Mouse (Mus musculus) forebrain, embryonic 11.5 days (tissue): Measurements from ENCODE around the gene Brwd1. TPM values are rescaled to one million over a fixed set of nuclear protein-coding genes. Genes with fewer than 3 reads are reported as not detected.
A peak's percentile ranks its signal among the peaks of the same experiment; 100 is the strongest.

Source experiments
- ATAC-seq: fragments of 200-750 bp; cut with Nextera tagmentation; replicated peaks from 2 replicates; pipeline ENCODE4 v1.8.0; 2017; ENCODE audit warnings: moderate TSS enrichment; ENCODE audit not compliant: low FRiP score
- DNase-seq: peaks from one replicate; pipeline ENCODE4 v3.0.0-alpha.2; 2017; ENCODE audit warnings: low spot score
- H3K27ac ChIP-seq: fragments of 300-500 bp; sonication (generic); 2 replicates; pipeline ENCODE4 v1.5.1; 2014; ENCODE audit warnings: low read depth, low read length
- H3K27me3 ChIP-seq: fragments of 300-500 bp; sonication (generic); 2 replicates; pipeline ENCODE4 v1.6.1; 2014; ENCODE audit warnings: mild to moderate bottlenecking, low read length, mixed read lengths; ENCODE audit not compliant: control insufficient read depth, insufficient read depth
- H3K36me3 ChIP-seq: fragments of 300-500 bp; sonication (generic); 2 replicates; pipeline ENCODE4 v1.6.1; 2014; ENCODE audit warnings: mild to moderate bottlenecking, low read length, moderate library complexity, mixed read lengths; ENCODE audit not compliant: control insufficient read depth, insufficient read depth
- H3K4me1 ChIP-seq: fragments of 300-500 bp; sonication (generic); replicated peaks from 2 replicates; pipeline ENCODE4 v1.6.1; 2014; ENCODE audit warnings: low read length, mixed read lengths; ENCODE audit not compliant: control insufficient read depth, insufficient read depth
- H3K4me2 ChIP-seq: fragments of 300-500 bp; sonication (generic); 2 replicates; pipeline ENCODE4 v1.6.1; 2014; ENCODE audit warnings: low read depth, mild to moderate bottlenecking, low read length, moderate library complexity, mixed read lengths; ENCODE audit not compliant: severe bottlenecking
- H3K4me3 ChIP-seq: fragments of 300-500 bp; sonication (generic); 2 replicates; pipeline ENCODE4 v1.5.1; 2014; ENCODE audit warnings: low read depth, low read length
- H3K9ac ChIP-seq: fragments of 300-500 bp; sonication (generic); 2 replicates; pipeline ENCODE4 v1.6.1; 2014; ENCODE audit warnings: low read length
- H3K9me3 ChIP-seq: fragments of 300-500 bp; sonication (generic); 2 replicates; pipeline ENCODE4 v1.6.1; 2016; ENCODE audit warnings: low read length, mixed read lengths; ENCODE audit not compliant: control insufficient read depth
- WGBS: fragments of 180-500 bp; shearing (Covaris S2); extraction: QIAGEN DNeasy Blood & Tissue Kit; methylation state at CpG from one replicate; pipeline ENCODE4 v1.1.7; 2014; 5-methylcytosine and 5-hydroxymethylcytosine counted together
- polyA plus RNA-seq: library from polyadenylated mRNA; unstranded; fragments of >200 nt; fragmentation: Nextera tagmentation; extraction: Ambion mirVana; gene quantifications from 2 replicates; pipeline ENCODE4 v1.2.1, GENCODE M21; 2014

The Brwd1 gene
- polyA plus RNA-seq, 1 experiment from 2014 or later: 192 TPM

DNA sequence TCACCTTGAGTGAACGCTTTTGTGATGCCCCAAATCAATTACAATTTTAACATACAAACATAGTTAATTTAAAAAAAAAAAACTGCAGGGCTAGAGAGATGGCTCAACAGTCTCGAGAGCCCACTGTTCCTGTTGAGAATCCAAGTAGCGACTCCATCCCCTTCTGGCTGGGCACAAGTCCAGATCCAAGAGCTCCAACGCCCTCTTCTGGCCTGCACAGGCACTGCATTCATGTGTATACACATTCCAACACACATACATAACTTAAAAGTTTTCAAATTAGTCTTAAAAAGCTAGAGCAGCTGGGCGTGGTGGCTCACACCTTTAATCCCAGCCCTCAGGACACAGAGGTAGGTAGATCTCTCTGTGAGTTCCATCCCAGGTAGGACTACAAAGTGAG is 125.7 kb downstream of the Brwd1 start:
- Histone ChIP-seq H3K27ac (no peak overlapping the region), H3K9me3 (no peaks in the 10 kb centered on the region), H3K4me3 (no peak overlapping the region), H3K4me2 (no peak overlapping the region), H3K36me3 (no peaks in the 10 kb centered on the region), H3K9ac (no peak overlapping the region), H3K27me3 (no peaks in the 10 kb centered on the region), H3K4me1 (no peaks in the 10 kb centered on the region)
- no peak for DNase-seq
- no peak for ATAC-seq
- WGBS: 65% methylated on average over 5 of the region's 5 CpGs

DNA sequence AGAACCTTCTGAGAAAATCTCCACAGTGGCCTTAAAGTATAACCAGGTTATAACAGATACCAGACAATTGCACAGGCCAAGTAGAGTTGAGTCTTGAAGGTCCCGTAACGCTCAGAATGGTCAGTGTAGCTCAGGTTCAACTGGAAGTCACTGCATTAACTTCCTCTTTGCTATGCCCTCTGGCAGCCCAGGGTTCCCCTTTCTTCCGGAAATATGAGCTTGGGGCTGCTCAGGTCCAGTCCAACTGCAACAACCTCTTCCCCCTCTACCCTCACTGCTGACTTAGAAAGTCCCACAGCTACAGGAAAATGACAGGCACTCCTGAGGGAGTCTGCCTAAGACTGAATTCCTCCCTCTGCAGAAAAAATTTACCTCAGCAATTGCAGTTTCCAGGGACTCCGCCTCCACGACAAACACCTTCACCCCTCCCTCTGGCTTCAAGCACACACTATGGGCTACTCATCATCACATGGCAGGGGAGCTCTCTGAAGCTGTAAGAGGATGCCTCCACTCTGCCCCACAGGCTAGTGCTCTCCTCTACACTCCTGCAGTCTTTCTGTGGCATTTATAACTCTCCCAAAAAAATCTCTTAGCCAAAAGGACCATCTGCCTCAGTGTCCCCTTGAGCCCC is 126.5 kb downstream of the Brwd1 start:
- ATAC-seq: no peak
- Histone ChIP-seq H3K27ac (no peak overlapping the region), H3K36me3 (no peaks in the 10 kb centered on the region), H3K4me3 (no peak overlapping the region), H3K4me2 (no peak overlapping the region), H3K9me3 (no peaks in the 10 kb centered on the region), H3K9ac (no peak overlapping the region), H3K27me3 (no peaks in the 10 kb centered on the region), H3K4me1 (no peaks in the 10 kb centered on the region)
- 92% methylated on average over 5 of the region's 5 CpGs for WGBS
- DNase-seq: no peak

DNA sequence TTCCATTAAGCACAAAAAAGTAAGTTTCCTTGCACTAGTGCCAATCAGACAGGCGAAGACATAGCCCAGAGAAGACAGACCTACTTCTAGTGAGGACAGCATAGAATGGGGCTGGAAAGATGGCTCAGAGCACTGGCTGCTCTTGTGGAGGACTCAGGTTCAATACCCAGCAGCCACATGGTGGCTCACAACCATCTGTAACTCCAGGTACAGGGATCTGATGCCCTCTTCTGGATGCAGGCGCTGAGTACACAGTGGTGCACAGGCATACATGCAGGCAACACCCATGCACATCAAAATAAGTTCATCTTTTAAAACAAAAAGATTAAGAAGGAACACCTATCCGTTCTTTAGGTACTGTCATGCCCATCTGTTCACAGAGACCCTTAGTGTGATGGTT is 128.0 kb downstream of the Brwd1 start:
- DNase-seq (no peak), ATAC-seq (no peak)
- no peak overlapping the region for H3K9ac ChIP-seq
- WGBS: 90% methylated on average over 3 of the region's 3 CpGs
- no peaks in the 10 kb centered on the region for H3K36me3 ChIP-seq
- H3K9me3 ChIP-seq: no peaks in the 10 kb centered on the region
- no peaks in the 10 kb centered on the region for H3K4me1 ChIP-seq
- H3K4me3 ChIP-seq: no peak overlapping the region
- no peak overlapping the region for H3K27ac ChIP-seq
- no peaks in the 10 kb centered on the region for H3K27me3 ChIP-seq
- no peak overlapping the region for H3K4me2 ChIP-seq

DNA sequence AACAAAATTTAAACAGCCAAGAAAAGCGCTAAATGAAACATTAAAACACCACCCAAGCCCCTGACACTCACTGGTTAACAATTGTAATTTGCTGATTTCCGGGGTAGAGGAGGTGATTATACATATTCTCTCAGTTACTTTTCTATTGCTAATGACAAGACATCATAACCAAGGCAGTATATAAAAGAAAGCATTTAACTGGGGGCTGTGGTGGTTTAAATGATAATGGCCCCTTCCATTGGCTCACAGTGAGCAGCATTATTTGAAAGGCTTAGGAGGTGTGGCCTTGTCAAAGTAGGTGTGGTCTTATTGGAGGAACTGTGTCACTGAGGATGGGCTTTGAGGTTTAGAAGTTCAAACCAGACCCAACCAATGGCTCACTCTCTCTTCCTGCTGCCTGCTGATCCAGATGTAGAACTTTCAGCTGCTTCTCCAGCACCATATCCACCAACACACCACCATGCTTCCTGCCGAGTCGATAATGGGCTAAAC is 129.1 kb downstream of the Brwd1 start:
- ATAC-seq (no peak), DNase-seq (no peak)
- no peaks in the 10 kb centered on the region for H3K4me1 ChIP-seq
- H3K9me3 ChIP-seq: no peaks in the 10 kb centered on the region
- H3K27me3 ChIP-seq: no peaks in the 10 kb centered on the region
- WGBS: 93% methylated on average over 4 of the region's 4 CpGs
- no peak overlapping the region for H3K4me2 ChIP-seq
- H3K4me3 ChIP-seq: no peak overlapping the region
- no peaks in the 10 kb centered on the region for H3K36me3 ChIP-seq
- no peak overlapping the region for H3K9ac ChIP-seq
- H3K27ac ChIP-seq: no peak overlapping the region

DNA sequence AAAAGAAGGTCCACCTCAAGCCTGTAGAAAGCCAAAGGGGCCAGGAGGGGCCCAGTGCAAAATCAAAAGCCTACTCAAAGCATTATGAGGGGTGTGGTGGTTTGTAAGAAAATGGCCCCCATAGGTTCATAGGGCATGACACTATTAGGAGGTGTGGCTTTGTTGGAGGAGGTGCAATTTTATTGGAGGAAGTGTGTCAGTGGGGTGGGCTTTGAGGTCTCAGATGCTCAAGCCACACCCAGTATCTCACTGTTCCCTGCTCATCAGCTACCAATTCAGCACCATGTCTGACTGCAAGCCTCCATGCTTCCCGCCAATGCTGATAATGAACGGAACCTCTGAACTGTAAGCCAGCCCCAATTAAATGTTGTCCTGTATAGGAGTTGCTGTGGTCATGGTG is 130.9 kb downstream of the Brwd1 start:
- DNase-seq: no peak
- H3K4me3 ChIP-seq: no peak overlapping the region
- H3K4me1 ChIP-seq: no peaks in the 10 kb centered on the region
- no peaks in the 10 kb centered on the region for H3K9me3 ChIP-seq
- H3K27ac ChIP-seq: no peak overlapping the region
- no peak overlapping the region for H3K9ac ChIP-seq
- no peak overlapping the region for H3K4me2 ChIP-seq
- WGBS: 94% methylated on average over 2 of the region's 2 CpGs
- H3K36me3 ChIP-seq: no peaks in the 10 kb centered on the region
- no peak for ATAC-seq
- H3K27me3 ChIP-seq: no peaks in the 10 kb centered on the region

DNA sequence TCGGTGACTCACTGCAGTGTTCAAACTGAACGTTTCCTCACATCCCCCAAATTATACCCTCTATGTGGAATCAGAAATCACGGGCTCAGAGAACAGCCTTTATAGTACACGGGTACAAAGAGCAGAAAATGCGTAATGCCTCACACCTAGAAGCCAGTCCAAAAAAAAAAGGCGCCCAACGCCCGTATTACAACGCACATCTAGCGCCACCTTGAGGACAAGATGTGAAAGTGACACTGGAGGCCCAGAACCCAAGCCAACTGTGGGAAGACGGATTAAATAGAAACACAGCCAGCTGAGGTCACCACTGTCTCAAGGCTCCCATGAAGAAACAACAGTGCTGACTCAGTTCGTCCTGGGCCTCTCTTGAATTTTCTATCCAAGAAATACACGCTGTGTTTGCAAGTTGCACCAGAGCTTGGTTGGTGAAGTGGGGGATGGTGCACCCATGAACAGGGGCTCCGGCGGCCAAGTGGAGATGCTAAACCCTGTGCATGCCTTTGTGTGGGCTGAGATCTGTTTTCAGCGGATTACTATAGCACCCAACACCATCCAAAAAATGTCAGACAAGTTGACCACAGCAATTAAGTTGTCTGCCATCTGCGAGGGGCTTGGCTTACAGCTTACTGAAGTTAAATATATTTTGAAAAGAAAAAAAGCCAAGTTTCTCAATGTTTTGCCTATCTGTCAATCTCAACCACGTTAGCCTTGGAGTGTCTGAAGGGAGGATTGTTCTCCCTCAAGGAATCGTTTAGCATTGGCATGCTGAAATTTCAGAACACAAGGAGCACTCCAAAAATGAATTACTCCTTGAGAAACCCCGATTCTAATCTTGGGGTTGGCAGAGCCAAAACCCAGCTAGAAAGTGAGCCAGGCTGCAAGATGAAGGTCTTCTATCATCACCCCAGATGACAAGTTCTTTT is 136.7 kb downstream of the Brwd1 start:
- no peaks in the 10 kb centered on the region for H3K9me3 ChIP-seq
- H3K4me3 ChIP-seq: no peak overlapping the region
- peak; percentile 78 for DNase-seq
- H3K4me1 ChIP-seq: no peaks in the 10 kb centered on the region
- H3K9ac ChIP-seq: no peak overlapping the region
- 30% methylated on average over 20 of the region's 20 CpGs for WGBS
- no peaks in the 10 kb centered on the region for H3K36me3 ChIP-seq
- H3K27me3 ChIP-seq: no peaks in the 10 kb centered on the region
- H3K4me2 ChIP-seq: no peak overlapping the region
- no peak for ATAC-seq
- H3K27ac ChIP-seq: no peak overlapping the region

DNA sequence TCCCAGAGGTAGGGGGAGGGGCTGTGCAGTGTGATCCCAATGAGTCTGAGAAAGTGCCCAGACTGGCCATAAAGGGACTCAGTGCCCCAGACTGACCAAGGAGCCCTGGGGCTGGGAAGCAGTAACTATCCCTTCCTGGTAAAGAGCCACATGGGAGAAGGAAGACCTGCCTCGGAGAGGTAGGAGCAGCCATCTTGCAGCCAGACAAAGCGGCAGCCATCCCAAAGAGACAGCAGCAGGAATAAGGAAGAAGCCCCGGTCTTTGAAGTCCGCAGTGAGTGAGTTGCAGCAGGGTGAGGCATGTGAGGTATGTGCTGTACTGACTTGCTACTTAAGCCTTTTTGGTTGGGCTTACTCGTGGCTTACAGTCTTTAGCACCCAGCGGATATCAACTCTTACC is 139.1 kb downstream of the Brwd1 start:
- H3K4me1 ChIP-seq: no peaks in the 10 kb centered on the region
- no peak for DNase-seq
- no peak overlapping the region for H3K4me3 ChIP-seq
- ATAC-seq: no peak
- no peaks in the 10 kb centered on the region for H3K9me3 ChIP-seq
- H3K9ac ChIP-seq: no peak overlapping the region
- H3K4me2 ChIP-seq: no peak overlapping the region
- 80% methylated on average over 6 of the region's 6 CpGs for WGBS
- H3K27ac ChIP-seq: no peak overlapping the region
- H3K36me3 ChIP-seq: no peaks in the 10 kb centered on the region
- no peaks in the 10 kb centered on the region for H3K27me3 ChIP-seq
